Mouse (Mus musculus): Measurements from ENCODE around the gene Rnf38. TPM values are rescaled to one million over a fixed set of nuclear protein-coding genes. Genes with fewer than 3 reads are reported as not detected.
A peak's percentile ranks its signal among the peaks of the same experiment; 100 is the strongest.

The Rnf38 gene
- total RNA-seq, 2 experiments from 2014 or later: 35.7 to 38.0 TPM

DNA sequence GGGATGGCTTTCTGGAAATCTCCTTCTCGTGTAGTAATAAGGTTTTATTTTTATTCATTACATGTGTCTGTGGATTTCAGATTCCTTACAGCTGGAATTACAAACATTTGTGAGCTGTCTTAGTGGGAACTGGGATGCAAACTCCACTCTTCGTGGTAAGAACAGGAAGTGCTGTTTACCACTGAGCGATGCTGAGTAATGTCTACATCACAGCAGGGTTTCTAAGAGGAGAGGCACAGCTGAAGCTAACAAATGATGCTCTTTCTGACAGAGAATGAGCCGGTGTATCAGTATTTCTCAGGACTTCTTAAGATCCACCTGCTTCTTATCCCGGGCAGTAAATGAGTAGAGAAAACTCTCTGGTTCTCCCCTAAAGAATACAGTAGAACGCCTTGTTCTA is 77.1 kb downstream of the Rnf38 start:
- intact Hi-C loops (cut with DNase I): no loop called here
- DNase-seq: no peak

DNA sequence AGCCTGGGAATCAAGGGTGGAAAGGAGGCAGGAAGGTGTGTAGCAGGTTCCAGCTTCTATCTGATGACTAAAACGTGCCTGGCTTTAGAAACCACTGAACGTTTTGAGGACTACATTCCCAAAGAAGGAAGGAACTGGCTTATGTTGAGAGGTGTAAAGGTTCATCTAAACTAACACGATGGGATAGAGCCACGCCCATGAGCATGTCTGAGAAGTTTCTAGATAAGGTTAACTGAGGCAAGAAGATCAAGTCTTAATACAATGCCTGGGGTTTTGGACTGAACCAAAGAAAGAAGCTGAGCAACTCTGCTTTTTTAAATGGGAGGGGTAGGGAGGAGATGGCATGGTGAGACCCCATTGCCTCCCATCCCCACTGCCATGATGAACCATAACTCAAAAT is 78.7 kb downstream of the Rnf38 start:
- intact Hi-C loops (cut with DNase I): no loop called here
- no peak for DNase-seq

DNA sequence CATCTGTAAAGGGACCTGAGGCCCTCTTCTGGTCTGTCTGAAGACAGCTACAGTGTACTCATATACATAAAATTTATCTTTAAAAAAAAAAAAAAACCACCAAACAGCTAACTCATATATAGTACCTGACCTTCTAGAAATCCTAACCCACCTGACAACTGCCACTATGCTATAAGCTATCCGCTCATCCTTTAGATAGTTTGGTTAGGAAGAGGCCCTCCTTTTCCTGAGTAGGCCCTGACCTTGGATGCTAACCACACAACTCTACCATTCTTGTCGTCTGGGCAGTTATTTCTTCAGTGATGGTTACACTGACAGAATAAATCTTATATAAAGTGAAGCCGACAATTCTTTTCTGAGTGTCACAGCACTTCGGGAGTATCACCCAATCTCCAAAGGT is 80.7 kb downstream of the Rnf38 start:
- intact Hi-C loops (cut with DNase I): no loop called here
- no peak for DNase-seq

- intact Hi-C loops (cut with DNase I): loop anchor here (10.0 kb wide), 1 partner anchor 202 kb away; no protein-coding TSS in a partner anchor
- no peak for DNase-seq
Measured at GRCm38 (mm10) chr4:44126805-44127204, 106.8 kb downstream of the Rnf38 start.

GRCm38 (mm10) chr4:44119410-44120201 is 114.0 kb downstream of the Rnf38 start:
- intact Hi-C loops (cut with DNase I): loop anchor here (1.0 to 10.0 kb wide), 2 partner anchors 54 to 195 kb away; no protein-coding TSS in a partner anchor
- peak in 1 of 2 experiments; percentile 52 for DNase-seq

- no peak for DNase-seq
- intact Hi-C loops (cut with DNase I): no loop called here
Measured at GRCm38 (mm10) chr4:44115046-44115445, 118.5 kb downstream of the Rnf38 start.

DNA sequence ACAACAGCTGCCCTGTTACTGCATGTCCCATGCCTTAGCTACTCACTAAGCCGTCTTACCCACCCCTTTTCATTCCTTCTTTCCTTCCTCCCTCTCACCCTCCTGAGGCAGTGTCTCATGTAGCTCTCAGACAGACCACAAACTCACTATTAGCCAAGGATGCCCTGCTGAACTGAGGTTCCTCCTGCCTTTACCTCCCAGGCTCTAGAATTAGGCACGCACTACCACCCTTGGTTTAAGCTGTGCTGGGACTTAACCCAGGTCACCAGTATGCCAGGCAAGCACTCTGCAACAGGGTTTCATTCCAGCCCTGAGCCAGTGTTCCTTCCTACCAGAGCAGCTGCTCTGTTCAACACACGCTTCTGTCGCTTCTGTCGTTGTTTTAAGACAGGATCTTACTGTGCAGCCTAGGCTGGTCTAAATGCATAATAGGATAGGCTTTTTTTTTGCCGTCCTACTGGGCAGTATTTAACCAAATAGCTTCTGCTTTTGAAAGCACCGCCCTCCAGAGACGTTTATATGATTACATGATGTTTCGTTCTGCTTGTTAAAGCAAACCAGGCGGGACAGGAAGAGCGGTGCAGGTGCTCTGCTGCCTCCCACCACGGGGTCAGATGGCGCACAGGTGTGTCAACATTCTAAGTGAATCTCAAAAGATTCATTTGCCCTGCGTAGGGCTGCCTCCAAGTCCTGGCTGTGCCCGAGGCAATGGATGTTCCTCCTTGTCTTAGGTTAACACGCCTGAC is 120.0 kb downstream of the Rnf38 start:
- intact Hi-C loops (cut with DNase I): loop anchor here (2.0 kb wide), 1 partner anchor 41 kb away; no protein-coding TSS in a partner anchor
- DNase-seq: no peak

- intact Hi-C loops (cut with DNase I): loop anchor here (2.0 kb wide), 1 partner anchor 40 kb away; no protein-coding TSS in a partner anchor
- peak in 1 of 2 experiments; percentile 23 for DNase-seq
Measured at GRCm38 (mm10) chr4:44112741-44113140, 120.8 kb downstream of the Rnf38 start.

DNA sequence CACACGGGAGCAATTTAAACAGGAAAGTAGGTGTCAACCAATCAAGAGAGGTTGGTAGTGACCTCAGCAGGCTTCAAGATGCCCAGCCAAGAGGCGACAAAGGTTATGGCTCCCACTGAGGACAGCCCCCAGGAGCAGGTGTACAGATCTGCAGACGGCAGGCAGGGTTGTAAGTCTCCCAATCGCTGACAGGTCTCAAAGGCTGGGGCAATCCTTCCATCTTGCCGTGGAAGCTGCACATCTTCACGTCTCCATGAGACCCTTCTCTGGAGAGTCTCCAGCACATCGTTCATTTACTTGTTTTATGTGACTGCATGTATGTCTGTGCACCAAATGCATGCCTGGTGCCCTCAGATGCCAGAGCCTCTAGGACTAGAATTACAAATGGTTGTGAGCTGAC is 122.8 kb downstream of the Rnf38 start:
- intact Hi-C loops (cut with DNase I): no loop called here
- DNase-seq: no peak

DNA sequence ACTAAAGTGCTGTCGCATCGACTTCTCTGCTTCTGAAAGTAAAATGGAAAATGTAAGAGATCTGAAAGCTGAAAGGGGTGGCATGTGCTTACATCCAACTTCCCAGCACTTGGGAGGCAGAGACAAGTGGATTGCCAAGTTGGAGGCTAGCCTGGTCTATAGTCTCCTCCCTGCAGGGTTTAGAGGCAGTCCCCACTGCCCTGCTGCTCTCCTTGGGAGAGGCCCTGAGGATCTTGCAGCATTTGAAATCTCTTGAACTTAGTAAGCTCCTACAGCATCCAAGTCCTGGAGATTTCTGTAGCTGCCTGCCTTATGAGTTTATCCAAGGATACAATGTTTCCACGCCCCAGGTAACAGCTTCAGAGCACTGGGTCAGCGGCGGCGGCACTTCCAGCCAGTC is 125.3 kb downstream of the Rnf38 start:
- intact Hi-C loops (cut with DNase I): no loop called here

GRCm38 (mm10) chr4:44107339-44107738 is 126.2 kb downstream of the Rnf38 start:
- DNase-seq: peak; percentile 22 to 48

More for the DNA sequence above, 125.3 kb downstream of the Rnf38 start:
- DNase-seq: no peak

DNA sequence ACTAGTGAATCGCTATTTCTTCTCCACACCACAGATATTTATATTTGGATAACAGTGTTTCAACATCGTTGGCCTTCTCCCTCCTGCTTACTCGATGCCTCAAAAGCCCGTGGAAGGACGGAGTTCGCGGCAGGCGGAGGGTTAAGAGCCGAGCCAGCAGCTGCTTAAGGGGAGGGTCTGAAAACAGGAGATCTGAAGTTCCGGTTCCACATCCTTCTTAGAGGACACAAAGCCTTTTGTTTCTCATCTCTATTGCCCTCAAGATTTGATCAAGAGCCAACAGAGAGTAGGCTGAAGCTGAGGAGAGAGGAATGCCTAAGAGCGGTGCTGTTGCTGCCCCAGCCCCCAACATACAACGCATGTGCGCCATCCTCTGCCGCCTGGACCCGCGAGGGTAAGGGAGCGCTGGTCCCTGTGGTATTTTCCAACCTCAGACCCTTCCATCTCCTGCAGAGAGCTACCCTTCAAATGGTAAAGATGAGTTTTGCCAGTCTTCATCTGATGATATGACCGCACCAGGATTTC is 127.2 kb downstream of the Rnf38 start:
- DNase-seq: peak in 1 of 2 experiments; percentile 15
- intact Hi-C loops (cut with DNase I): no loop called here

More at GRCm38 (mm10) chr4:44107339-44107738, 126.2 kb downstream of the Rnf38 start:
- intact Hi-C loops (cut with DNase I): no loop called here

DNA sequence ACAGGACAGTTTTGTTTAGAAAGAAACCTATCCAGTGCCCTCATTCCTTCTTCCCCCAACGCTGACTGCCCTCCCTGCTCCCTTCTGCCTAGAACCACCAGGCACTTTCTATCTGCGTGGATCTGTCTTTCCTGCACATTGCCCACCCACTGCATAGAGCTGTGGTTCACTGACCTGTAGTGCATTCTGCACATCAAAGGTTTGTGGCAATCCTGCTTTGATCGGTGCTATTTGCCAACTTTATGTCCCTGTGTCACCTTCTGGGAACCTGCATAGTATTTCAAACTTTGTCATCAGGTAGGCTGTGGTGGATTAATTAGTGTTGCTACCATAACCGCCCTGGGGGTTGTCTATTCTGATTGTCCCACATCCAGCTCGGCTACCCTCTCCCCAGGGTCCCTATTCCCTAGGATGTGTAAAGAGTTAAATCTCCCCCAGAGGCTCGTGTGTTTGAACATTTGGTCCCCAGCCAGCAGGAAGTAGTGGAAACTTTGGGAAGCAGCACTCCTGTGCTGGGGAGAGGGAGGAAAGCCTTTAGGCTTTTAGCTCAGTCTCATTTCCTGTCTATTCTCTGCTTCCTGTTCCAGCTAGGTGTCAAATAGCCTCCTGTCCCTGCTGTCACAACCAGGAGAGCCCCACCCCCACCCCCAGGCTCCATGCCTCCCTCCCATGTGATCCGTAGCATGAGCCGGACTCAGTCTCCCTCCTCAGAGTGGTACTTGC is 129.2 kb downstream of the Rnf38 start:
- DNase-seq: peak; percentile 13 to 36
- intact Hi-C loops (cut with DNase I): no loop called here

DNA sequence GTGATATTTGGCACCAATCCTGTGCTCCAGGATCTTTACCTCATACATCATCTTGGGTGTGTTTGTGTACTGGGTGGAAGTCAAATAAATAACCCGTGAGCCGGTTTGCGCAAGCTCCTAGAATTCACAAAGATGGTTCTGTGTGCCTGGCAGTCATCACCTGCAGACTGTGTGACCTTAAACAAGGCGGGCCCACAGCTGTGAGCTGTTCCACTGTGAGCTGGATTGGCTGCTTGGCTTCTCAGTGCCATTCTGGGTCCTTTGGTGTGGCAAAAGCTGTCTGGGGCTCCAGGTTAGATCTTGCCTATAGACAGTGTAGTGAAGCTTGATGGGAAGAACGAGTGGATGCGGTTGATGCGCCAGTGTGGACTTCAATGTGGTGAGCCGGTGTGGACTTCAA is 130.0 kb downstream of the Rnf38 start:
- intact Hi-C loops (cut with DNase I): no loop called here
- DNase-seq: no peak

DNA sequence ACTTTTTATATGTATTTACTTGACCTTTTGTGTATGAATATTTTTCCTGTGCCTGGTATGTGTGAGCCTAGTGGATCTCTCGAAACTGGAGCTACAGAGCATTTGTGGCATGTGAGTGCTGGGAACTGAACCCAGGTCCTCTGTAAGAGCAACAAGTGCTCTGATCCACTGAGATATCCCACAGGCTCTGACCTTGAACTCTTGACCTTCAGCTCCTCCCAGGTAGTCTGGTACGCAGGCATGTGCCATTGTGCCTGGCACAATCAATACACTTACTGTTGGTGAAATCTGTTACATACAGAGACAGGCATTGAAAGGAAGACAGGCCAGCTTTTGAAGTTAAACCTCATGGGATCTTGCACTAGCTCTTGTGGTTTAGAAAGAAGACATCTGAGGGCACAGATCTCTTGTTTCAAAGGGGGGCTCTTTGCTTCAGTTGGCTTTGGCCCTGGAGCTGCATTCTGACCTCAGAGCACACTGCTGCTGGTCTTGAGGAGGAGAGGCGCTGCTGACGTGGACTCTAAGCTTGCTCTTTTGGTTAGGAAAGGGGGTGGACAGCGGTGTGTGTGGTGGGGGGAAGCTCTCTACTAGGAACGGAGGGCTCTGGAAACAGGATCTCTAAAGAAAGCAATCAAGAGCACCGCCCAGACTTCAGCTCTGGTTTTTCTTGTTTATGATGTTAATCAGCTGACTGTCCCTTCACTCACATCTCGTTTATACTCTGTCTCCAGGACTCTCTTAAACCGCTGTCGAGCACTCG is 135.8 kb downstream of the Rnf38 start:
- intact Hi-C loops (cut with DNase I): no loop called here
- DNase-seq: no peak

- DNase-seq: no peak
- intact Hi-C loops (cut with DNase I): no loop called here
Measured at GRCm38 (mm10) chr4:44094475-44094874, 139.1 kb downstream of the Rnf38 start.

DNA sequence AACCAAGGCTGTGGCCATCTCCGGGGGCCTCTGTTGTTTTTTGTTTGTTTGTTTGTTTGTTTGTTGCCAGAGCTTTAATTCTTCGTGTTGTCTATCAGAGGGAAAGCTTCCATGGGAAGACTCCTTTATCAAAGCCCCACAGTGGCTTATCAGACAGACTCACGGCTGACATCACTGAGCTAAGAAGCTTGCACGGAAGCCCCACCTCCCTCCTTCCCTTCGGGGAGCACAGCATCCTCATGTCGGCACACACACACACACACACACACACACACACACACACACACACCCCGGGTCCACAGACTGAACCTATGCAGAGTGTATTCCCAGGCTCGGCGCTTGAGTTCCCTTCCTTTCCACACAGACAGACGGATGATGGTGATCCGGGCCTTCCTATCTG is 141.2 kb downstream of the Rnf38 start:
- DNase-seq: no peak
- intact Hi-C loops (cut with DNase I): no loop called here

DNA sequence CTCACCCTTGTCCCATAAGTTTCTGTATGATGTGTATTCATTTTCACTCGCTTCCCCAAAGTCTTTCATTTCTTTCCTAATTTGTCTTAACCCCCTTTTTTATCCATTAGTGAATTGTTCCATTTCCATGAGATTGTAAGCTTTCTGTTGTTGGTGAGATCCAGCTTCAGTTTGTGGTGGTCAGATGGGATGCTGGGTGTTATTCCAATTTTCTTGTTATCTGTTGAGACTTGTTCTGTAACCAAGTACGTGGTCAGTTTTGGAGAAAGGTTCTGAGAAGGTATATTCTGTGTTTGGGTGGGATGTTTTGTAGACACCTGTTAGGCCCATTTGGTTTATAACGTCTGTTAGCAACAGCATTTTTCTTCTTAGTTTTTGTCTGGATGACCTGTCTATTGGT is 148.0 kb downstream of the Rnf38 start:
- intact Hi-C loops (cut with DNase I): no loop called here

GRCm38 (mm10) chr4:44084602-44085325 is 148.8 kb downstream of the Rnf38 start:
- DNase-seq: no peak
- intact Hi-C loops (cut with DNase I): no loop called here

More for the DNA sequence above, 148.0 kb downstream of the Rnf38 start:
- DNase-seq: no peak
